Mouse (Mus musculus): Measurements from ENCODE around the gene Tbx5.

Tbx5 gene

DNA sequence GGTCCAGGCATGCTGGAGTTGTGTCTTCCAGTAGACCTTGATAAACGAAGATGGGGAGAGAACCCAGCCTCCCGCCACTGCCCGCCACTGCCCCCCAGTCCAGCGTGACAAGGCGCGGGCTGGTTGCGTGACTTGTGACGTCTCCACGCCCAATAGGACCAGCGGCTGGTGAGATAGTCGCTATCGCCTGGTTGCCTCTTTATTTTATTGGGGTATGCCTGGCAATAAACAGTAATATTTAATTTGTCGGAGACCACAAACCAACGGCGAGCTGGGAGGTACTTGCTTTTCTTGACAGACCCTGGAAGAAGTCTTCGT lies at the start of gene Tbx5:
Gene Tbx5 (plus strand): TSS at position 190 of the 318 bp plus-strand sequence.
- DNase-seq (ENCODE audit: low spot score in 2 of 2): no peak

DNA sequence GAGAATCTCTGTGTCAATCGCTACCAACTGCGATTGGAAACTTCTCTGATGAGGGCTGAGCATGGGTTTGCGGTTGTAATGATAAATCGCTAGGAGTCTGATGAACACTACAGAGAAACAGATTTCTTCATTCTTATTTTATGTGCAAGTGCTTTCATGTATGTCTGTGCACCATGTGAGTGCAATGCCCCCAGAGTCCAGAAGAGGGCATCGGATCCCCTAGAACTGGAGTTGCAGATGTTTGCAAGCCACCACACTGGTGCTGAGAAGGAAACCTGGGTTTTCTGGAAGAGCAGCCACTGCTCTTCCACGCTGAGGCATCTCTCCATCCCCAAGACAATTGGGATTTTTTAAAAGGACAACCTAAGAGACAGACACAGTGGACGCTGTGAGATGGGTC lies 46.5 kb upstream of the Tbx5 start:
- no peak for DNase-seq (ENCODE audit: low spot score in 2 of 2)

DNA sequence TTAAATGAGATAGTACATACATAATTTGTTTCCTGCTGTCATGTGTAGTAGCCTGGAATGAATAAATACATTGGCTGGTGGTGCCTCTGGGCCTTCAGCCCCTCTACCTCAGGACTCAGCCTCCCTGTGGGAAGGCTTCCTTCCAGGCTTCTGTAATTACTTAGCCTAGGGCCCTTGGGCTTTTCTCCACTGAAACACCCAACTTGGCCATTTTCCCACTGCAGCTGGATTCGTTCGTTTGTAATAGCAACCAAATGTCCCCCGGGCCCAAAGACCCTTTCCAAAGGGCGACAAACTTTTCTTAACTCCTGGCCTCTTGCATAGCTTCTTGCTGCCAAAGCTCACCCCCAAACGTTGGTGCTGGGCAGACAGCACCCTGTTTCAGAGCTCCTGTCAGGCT lies 40.8 kb upstream of the Tbx5 start:
- no peak for DNase-seq (ENCODE audit: low spot score in 2 of 2)

DNA sequence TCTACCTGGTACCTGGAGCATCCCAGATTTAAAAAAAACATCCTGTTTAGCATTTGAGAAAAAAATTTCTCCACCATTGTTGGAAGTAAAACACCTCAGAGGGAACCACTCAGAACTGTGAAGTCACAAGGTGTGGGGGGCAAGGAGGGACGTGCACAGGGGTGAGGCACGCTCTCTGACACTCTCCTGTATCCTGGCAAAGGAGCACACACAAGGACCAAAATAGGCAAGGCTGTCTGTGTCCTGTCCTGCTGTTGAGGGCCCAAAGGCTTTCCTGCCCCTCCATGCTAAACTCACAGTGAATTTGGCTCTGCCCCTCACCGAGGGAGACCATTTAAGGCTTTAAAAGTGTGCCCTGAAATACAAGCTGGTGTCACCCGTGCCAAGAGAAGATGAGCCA lies 38.5 kb upstream of the Tbx5 start:
- DNase-seq (ENCODE audit: low spot score in 2 of 2): no peak

DNA sequence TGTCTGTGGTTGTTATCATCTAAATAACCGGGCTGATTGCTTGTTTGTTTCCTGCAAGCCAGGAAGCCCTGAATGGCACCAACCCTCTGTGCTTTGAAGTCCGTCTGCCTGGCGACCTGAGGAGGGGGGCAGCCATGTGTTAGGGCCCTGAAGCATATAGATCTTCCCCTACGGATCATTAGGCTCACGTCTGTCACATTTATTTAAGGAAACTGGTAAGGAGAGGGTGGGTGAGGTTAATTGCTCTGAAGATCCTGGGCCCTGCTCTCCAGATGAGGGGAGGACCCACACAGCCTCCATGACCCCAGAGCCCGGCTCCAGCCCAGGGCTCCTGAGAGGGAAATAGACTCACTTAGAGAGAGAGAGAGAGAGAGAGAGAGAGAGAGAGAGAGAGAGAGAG lies 37.1 kb upstream of the Tbx5 start:
- no peak for DNase-seq (ENCODE audit: low spot score in 2 of 2)

DNA sequence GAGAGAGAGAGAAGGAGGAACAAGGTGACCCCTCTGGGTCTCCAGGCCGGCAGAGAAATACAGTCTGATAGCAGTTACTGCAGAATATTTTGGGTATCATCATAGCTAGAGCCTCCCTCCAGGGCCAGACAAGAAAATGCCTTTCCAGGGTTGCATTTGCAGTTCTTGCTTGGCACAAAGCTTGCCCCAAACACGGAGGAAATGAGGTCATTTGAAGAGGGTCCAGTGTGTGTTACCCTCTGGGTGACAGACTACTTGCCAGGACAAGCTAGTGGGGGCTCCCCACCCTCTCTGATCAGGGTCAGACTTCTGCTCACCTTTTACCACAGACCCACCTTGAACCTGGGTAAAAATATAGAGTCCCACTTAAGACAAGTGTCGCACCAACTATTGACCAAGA lies 36.7 kb upstream of the Tbx5 start:
- no peak for DNase-seq (ENCODE audit: low spot score in 2 of 2)

DNA sequence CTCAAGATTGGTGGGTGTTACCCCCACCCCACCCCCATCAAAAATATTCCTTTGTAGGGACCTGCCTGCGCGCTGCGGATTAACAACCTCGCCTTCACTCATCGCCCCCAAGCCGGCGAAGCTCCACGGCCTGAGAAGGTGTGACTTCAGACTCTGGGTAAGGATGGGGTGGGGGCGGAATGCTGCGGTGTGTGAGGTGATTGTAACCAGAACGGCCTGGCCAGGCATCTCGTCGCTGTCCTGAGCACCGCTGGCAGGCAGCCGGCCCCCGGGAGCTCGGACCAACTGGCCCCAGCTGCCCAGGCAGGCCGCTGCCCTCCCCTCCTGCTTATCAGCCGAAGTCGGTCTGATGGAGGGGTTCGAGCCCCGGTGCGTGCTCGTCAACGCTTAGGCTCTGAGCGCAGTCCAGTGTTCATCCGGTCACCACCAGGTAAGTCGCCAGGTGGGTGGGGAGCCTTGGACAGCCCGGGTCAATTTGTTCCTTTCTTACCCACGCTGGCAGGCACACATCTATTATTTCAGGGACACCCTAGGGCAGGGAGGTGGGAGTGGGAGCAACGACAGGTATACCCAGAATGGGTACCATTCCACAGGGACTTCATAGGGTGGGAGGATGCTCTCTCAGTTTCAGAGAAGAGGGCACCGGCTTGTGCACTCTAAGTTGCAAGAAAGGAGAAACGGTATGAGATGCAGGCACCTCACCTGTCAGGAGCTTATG lies 35.9 kb upstream of the Tbx5 start:
- DNase-seq (ENCODE audit: low spot score in 2 of 2): no peak

DNA sequence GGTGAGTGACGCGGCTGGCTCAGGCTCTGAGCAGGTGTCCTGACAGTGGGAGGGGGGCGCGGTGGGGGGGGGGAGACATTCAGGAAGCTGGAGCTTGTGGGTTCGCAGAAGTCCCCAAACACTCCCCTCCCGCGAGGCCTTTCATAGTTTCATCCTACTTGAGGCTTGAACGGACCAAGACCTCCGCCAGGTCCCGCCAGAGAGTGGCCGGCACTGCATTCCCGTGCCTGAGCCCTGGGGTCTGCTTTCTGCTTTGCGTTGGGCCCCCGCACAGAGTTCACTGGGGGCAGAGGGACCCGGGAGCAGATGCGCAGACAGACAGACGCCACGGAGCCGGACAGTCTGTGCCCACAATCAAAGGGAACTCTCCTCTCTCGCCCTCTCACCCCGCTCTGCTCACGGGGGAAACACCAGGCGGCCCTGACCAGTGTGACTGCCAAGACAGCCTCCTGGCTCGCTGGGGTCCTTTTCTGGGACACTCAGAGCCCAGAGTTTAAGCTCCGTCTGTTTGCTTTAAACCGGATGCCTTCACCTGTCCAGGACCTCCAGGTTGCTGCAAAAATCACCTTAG lies 34.8 kb upstream of the Tbx5 start:
- DNase-seq (ENCODE audit: low spot score in 2 of 2): no peak

DNA sequence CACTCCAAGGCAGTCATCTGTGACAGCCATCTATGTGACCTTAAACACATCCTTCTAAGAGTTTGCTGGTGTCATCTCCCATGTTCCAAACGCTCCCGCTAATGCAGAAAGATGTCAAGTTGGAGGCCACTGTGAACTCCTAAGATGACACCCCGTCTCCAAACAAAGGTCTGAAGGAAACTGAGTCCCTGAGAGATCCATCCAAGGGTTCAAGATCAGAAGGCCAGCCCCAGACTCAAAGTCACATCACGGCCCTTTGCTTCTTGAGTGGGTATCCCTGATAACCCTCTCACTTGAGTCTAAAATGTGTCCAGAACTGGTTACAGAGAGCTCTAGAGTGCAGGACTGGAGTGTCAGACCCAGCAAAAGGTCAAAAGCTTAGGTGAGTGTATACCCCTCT lies 34.2 kb upstream of the Tbx5 start:
- DNase-seq (ENCODE audit: low spot score in 2 of 2): no peak

DNA sequence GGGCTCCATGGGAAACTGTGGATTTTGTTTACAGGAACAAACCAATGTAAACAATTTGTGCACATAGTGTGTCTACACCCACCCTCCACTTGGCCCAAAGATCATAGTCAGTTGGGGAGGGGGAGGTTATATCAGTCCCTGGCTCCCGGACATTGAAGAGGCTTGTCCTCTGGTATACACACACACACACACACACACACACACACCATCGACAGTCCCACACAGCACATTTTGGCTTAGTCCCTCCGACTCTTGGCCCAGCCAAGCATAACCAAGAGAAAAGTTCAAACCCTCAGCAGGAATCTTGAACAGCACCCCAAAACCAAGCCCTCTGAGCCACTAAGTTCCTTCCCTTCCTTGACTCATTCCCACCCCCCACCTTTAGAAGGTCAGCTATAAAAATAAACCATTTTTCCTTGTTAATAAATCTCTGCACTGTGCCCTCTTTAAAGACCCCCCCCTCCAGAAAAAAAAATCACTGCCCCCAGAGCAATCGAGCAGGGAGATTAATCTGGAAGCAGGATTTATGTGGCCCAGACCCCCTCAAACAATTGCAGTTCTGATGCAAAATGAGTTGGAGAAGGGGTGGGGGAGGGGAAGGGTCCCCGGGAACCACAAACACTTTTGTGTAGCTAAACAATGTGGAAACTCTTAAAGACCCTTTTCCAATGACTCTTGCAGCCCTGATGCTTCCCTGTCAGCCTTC lies 33.6 kb upstream of the Tbx5 start:
- no peak for DNase-seq (ENCODE audit: low spot score in 2 of 2)

DNA sequence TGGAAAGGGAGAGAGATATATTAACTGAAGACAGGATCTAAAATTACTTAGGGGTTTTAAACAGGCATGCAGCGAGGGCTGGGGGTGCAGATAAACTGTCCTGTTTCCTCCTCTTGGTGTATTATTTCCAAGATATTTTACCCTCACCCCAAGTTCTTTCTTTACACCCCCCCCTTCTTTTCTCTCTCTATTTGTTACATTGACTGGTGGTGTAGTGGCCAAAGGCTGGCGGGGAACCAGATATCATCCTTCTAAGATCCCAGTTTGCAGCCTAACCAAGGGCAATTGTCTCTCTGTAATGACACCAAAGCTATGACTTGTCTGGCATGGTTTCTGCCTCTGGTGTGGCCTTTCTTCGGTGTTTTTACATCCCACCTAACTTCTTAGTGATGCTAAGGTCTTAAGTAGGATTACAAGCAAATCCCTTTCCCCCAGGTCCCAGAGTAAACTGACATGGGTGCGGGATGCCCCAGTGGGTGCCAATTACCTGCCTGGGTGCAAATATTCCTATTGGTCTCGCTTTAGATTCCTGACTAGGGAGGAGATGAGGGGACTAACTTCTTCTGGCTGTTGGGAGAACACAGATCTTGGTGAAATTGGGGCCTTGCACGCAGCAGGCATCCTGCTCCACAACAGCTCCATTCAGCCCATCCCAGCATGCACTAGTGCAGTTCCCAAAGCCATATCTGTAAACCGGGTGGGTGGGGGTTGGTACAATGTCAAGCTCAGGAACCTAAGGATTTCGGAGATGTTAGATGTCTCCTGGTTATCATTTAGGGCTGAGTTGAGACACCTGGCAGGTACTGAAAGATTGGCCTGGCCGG lies 32.8 kb upstream of the Tbx5 start:
- no peak for DNase-seq (ENCODE audit: low spot score in 2 of 2)

DNA sequence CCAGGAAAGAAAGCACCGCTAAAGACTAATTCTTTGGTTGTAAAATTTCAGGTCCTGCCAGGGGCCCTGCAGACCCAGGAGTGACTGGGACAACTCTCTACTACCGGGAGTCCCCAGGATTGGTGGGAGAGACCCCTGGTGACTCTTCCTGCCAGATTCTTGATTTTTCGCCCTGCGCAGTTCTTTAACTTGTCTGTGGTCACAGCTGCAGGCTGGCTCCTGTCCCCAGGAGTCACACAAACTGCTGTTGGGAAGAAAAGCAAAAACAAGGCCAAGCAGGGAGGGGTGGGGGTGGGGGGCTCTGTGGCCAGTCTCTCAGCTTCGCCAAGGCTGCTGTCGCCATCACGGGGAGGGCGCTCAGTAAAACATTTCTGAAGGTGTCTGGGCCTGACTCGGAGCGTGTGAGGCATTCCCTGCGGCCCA lies 32.2 kb upstream of the Tbx5 start:
- DNase-seq (ENCODE audit: low spot score in 2 of 2): no peak

DNA sequence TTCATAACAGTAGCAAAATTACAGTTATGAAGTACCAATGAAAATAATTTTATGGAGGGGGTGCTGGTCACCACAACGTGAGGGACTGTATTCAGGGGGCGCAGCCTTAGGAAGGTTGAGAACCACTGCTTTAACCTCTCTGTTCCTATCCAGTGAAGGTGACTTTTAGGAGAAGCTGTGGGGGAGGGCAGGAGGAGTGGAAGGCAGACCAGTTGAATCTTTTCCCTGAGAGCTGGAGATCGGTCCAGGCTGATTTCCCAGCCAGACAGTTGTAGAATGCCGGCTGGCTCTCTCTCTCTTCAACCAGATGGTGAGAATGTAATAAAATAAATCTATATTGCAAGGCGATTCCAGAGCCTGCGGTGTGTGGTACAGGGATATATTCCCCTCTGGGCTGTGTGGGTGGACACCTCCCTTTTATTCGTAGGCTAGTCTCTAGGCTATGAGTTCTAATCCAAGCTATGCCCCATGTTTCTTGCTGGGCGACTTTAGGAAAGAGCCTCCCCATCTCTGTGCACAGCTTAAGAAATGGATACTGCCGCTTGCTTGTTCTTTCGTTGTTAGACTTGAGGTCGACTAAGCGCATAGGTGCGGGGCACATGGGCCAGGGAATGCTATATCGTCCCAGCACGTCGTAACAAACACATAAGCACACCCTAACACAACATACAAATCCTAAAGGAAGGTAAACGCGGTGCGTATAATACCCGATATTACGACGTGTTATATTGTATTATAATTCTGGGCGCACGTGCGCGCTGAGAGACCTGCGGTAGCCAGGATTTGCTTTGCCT lies 29.7 kb upstream of the Tbx5 start:
- DNase-seq (ENCODE audit: low spot score in 2 of 2): no peak

DNA sequence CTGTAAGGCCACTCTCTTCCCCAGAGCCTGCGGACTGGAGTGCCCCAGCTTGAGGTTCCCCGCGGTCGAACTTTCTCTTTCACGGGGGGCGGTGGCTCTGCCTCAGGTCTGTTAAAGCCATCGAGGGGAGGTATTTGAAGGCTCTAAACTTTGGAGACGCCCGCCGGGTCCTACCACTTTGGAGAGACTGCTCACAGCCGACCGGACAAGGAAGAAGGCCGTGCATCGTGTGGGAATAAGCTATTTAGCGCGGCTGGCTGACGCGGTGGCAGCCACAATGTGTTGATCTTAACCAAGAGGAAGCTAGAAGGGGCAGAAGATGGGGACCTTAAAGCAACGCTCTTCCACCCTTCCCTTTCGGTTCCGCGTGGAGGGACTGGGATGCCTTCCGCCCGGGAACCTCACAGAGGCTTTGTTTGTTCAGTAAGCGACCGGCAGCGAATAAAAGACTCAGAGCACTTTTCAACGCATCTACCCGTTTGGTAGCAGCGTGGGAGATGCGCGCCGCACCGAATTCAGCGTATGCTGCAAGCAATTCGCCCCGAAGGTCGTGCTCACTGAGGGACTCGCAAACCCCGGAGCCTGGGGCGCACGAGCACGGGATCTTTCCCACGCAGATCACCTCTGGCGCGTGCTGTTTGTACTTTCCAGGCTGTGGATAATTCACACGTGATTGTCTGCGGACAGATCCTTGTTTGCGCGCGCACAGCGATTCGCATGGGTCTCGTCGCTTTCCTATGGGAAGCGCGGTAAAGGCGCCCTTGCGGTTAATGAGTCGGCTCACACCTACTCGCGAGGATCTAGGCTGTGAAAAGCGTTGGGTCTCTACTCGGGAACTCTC lies 28.8 kb upstream of the Tbx5 start:
- no peak for DNase-seq (ENCODE audit: low spot score in 2 of 2)

DNA sequence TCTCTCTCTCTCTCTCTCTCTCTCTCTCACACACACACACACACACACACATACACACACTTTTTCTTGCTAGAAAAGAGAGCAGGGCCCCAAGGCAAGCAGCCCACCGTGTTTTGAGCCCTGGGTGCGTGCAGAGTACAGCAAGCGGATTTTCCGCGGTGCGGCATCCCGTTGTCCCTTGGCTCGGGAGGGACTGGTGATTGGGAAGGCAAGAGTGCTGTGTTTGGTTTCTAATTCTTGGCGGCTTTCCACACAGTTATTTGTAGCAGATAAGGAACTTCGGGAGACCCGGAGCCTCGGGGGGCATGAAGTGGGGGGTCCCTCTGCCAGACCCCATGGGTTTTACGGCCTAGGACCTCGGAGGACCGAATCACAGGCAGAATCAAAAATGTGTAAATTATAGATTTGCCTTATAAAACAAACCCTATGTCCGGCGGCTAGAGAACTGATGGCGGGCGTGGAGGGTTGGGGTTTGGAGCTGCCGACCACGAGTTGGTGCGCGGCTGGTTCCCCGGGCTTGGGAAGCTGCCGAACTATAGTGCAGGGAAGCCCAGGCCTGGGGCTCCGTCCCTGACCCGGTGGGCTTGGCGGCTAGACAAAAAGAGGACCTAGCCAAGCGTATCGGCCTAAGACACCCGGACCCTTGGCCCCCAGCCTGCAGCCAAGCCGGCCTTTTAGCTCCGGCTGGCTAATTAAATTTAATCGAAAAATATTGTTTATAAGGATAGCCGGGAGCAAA lies 28.0 kb upstream of the Tbx5 start:
- DNase-seq (ENCODE audit: low spot score in 2 of 2): no peak

DNA sequence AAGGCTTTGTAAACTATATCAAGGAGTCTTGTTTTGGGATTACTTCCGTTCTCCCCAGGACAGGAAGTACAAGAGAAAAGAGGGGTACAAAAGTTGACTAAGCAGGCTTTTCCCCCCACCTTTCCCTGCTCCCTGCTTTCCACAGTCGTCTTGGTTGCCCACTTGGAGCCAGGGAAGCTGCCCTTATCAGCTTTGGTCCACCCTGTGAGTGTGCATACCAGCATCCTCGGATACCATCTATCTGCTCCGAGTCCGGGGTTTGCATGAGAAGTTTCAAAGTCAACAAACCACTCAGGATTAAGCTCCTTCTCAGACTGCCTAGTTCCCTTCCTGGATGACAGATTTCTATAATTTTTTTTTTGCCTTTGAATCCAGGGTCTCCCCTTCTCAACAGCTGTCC lies 26.8 kb upstream of the Tbx5 start:
- no peak for DNase-seq (ENCODE audit: low spot score in 2 of 2)

DNA sequence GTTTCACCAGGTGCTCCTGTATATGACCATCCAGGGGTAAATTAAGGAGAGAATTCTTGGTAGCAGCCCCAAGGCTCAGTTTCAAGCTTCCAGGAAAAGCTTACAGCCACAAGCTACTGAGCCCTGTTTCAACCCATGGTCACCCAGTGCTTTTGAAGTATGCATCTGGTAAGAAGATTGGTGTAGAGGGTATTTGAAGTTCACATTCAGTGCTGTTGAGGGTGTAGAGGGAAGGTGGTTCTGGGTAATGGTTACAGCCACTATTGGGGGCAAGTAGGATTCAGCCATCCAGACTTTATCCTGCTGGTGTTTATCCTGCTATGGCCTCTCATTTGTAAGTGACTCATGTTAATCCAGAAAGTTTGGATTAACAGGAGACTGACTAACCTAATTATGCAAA lies 26.0 kb upstream of the Tbx5 start:
- no peak for DNase-seq (ENCODE audit: low spot score in 2 of 2)

DNA sequence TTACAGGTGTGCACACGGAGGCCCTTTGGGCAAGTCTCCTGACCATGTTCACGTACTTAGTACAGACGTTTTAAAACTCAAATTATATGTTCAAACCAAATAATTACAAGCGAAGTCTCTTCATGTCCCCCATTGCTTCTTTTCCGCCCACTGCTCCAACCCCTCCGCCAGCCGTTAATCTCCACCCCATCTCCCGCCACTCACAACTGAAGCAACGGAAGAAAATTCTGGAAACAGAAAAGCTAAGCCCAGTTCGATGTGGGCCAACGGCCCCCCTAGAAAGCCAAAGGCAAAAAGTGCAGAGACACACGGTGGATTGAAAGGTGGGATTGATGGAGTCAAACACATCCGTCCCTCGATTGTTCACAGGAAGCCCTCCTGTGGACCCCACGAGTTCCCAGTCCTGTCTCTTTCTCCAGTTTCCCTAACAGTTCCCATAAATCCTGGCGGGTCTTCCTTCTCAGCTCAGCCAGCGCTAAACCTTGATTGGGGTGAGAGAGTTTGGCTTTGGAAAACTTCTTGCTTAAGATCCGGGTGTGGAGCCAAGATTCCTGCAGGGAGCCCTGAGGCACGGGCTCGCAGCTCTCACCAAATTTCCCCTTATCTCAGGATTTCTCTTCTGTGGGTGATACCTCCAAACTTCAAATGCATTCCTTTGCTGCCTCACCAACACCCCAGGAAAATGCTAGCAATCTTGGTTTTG lies 24.8 kb upstream of the Tbx5 start:
- DNase-seq (ENCODE audit: low spot score in 2 of 2): no peak

DNA sequence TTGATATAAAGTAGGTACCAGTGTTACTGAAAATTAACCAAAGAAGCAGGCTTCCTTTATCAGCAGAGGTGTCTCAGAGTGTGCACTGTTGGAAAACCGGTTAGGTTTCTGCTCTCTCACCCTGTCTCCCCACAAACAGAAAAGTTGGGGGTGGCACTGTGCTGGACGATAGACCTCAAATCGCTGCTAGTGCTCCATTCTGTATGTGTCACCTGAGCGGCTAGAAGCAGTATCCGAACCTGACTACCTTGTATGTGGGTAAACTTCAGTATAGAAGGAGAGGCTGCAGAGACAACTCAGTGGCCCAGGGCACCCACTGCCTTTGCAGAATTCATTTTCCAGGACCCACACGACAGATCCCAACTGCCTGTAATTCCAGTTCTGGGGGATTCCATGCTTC lies 23.8 kb upstream of the Tbx5 start:
- DNase-seq (ENCODE audit: low spot score in 2 of 2): no peak
